Comparison of ENCODE assay signal across 20 mouse cellular contexts in the genomic region with DNA sequence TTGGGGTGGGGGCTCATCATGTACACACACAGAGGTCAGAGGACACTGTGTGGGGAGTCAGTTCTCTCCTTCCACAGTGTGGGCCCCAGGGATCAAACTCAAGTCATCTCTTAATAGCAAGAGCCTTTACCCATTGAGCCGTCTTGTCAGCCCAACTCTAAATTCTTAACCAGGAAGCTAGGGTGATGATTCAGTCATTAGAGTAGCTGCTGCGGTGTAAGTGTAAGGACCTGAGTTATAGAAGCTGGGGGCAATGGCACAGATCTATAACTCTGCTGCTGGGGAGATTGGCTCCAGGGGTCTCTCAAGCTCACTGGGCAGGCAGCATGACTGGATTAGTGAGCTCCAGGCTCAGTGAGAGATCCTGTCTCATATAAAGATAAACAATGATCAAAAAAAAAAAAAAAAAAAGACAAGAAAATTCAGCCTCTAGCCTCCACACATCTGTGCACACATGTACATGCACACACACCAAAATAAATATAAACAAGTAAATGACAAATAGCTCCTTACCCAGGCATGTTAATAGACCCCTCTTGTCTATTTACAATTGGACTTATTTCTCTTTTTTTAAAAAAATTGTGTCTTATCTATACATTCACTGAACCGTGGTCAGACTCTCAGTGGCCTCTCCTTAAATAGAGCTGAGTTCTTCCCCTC. TPM values are rescaled to one million over a fixed set of nuclear protein-coding genes. Genes with fewer than 3 reads are reported as not detected.
"Had no signal": no experiment of that assay in that cellular context is flagged by ENCODE, and none has a peak within 500 bp of the region (broad histone marks: within the 10 kb centered on the region; RNA-seq: fewer than 3 reads in every experiment).

No protein-coding gene starts in this region.

- DNase-seq: kidney, adult 8-10 months; kidney, postnatal 10 days; kidney, postnatal 36 days; liver; liver, embryonic 13.5 days; lung, embryonic 14.5 days; thymus, postnatal 25 days had no signal

- H3K9ac ChIP-seq: kidney, embryonic 15.5 days; limb, embryonic 13.5 days; liver, embryonic 13.5 days; lung, embryonic 14.5 days; midbrain, embryonic 13.5 days had no signal

- H3K4me2 ChIP-seq: kidney, embryonic 15.5 days; limb, embryonic 13.5 days; liver, embryonic 13.5 days; lung, embryonic 14.5 days; midbrain, embryonic 13.5 days had no signal

- ATAC-seq: inflammation-experienced regulatory T-cells, adult 6 months; lung, postnatal 0 days; midbrain, embryonic 13.5 days; midbrain, embryonic 16.5 days had no signal

- H3K27me3 ChIP-seq: kidney, embryonic 15.5 days; megakaryocyte, embryonic 14.5 days; midbrain, embryonic 13.5 days had no signal

- H3K9me3 ChIP-seq: kidney, embryonic 15.5 days; limb, embryonic 10.5 days; limb, embryonic 13.5 days; liver, embryonic 13.5 days; megakaryocyte, embryonic 14.5 days; midbrain, embryonic 10.5 days; midbrain, embryonic 13.5 days had no signal

- H3K36me3 ChIP-seq: kidney, embryonic 15.5 days; limb, embryonic 10.5 days; limb, embryonic 13.5 days; liver, embryonic 13.5 days; midbrain, embryonic 10.5 days; midbrain, embryonic 13.5 days had no signal

- H3K4me3 ChIP-seq: kidney, embryonic 15.5 days; limb, embryonic 10.5 days; limb, embryonic 13.5 days; liver, embryonic 13.5 days; megakaryocyte, embryonic 14.5 days; midbrain, embryonic 10.5 days; midbrain, embryonic 13.5 days; myocyte had no signal

- H3K27ac ChIP-seq: kidney, embryonic 15.5 days; limb, embryonic 10.5 days; limb, embryonic 13.5 days; liver, embryonic 13.5 days; macrophage; midbrain, embryonic 10.5 days had no signal

RNA-seq across cellular contexts. Expression of a gene that starts 59.5 kb away (rescaled TPM):
- total RNA-seq: monocyte, adult 5-6 weeks had no signal
- polyA plus RNA-seq: inflammation-experienced regulatory T-cells, adult 6 months; liver, embryonic 16.5 days; lung, embryonic 14.5 days had no signal
